Mouse (Mus musculus) spleen, adult 2 months (tissue): ENCODE measurements around the gene Lzts3.

Experiments
- CTCF ChIP-seq: fragments of 200-500 bp; IDR thresholded peaks from 2 replicates; pipeline ENCODE4 v1.5.1; 2011; ENCODE audit warnings: mild to moderate bottlenecking, inconsistent platforms; ENCODE audit not compliant: insufficient read depth, insufficient read length, insufficient replicate concordance; ENCODE audit errors: extremely low read depth
- POLR2A ChIP-seq: fragments of 200-500 bp; IDR thresholded peaks from 2 replicates; pipeline ENCODE4 v1.6.1; 2011; ENCODE audit warnings: low read depth, low read length, inconsistent platforms

DNA sequence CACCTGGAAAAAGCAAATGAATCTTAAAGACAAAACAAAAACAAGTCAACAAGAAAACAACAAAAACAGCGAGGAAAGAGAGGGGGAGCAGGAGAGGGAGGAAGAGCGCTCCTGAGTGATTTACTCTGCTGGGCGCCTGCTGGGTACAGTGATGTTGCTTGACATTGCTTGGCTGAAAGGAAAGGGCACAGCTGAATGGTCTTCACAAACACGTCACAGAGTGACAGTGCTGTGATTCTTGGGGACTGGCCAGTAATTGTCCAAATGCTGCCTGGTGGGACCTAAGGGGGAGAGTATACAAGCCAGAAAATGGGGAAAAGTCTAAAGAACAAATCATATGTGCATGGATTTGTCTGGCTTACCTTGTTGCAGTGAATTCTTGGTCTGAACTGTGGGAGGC lies 40.4 kb downstream of the Lzts3 start:
- TF ChIP-seq CTCF (no peak), POLR2A (no peak)
